In genomic region chr16:50118150-50118549, GRCm38 (mm10) we compare ENCODE assay signal across 9 mouse cellular contexts.
DNase-seq lines count a peak whose midpoint lies in the region; ATAC-seq and TF ChIP-seq lines count a peak whose summit lies in the region.
"Had no signal": no experiment of that assay in that cellular context is flagged by ENCODE, and none has a peak within 500 bp of the region (broad histone marks: within the 10 kb centered on the region; RNA-seq: fewer than 3 reads in every experiment).

No protein-coding gene starts in this region.

- no peak for DNase-seq in heart, adult 2 months
- DNase-seq in 416B (ENCODE audit: low read depth) (peak; percentile 57), NIH3T3 (ENCODE audit: low read depth) (peak; percentile 8)
- DNase-seq in right cerebral cortex, postnatal 36 days (ENCODE audit: low spot score in 2 of 2): no peak
- DNase-seq in embryonic facial prominence, embryonic 10.5 days (ENCODE audit: low spot score): no peak
- no peak for DNase-seq in gastrocnemius, postnatal 4 days (ENCODE audit: low spot score in 2 of 2)

- H3K27me3 ChIP-seq in heart, adult 2 months (ENCODE audit: control insufficient read depth, insufficient read depth, low read length): no peaks in the 10 kb centered on the region
- H3K27me3 ChIP-seq in heart, embryonic 12.5 days (replicated peaks): no peaks in the 10 kb centered on the region
- H3K27me3 ChIP-seq in embryonic facial prominence, embryonic 10.5 days (replicated peaks; ENCODE audit: low read depth, poor library complexity, severe bottlenecking): no peaks in the 10 kb centered on the region

- peak; percentile 49 for TF ChIP-seq CTCF in heart, adult 2 months (IDR thresholded peaks at IDR 0.05)

- no peak for TF ChIP-seq POLR2A in heart, adult 2 months (IDR thresholded peaks at IDR 0.05; ENCODE audit: insufficient read depth, low read depth, low read length)

- no peaks in the 10 kb centered on the region for H3K36me3 ChIP-seq in heart, adult 2 months (ENCODE audit: control insufficient read depth, insufficient read depth, low read length)
- H3K36me3 ChIP-seq in heart, embryonic 12.5 days: no peaks in the 10 kb centered on the region
- no peaks in the 10 kb centered on the region for H3K36me3 ChIP-seq in embryonic facial prominence, embryonic 10.5 days (replicated peaks)

- 92% methylated on average over 7 of the region's 7 CpGs for WGBS in heart, adult 2 months
- 89% methylated on average over 7 of the region's 7 CpGs for WGBS in heart, embryonic 12.5 days
- 90% methylated on average over 7 of the region's 7 CpGs for WGBS in embryonic facial prominence, embryonic 10.5 days

- H3K9me3 ChIP-seq in heart, embryonic 12.5 days (replicated peaks): no peaks in the 10 kb centered on the region
- H3K9me3 ChIP-seq in embryonic facial prominence, embryonic 10.5 days: no peaks in the 10 kb centered on the region

- H3K27ac ChIP-seq in heart, adult 2 months: no peak overlapping the region
- H3K27ac ChIP-seq in heart, embryonic 12.5 days (ENCODE audit: poor library complexity, severe bottlenecking): no peak overlapping the region
- no peak overlapping the region for H3K27ac ChIP-seq in embryonic facial prominence, embryonic 10.5 days (replicated peaks)

- no peak for TF ChIP-seq EP300 in heart, adult 2 months (IDR thresholded peaks at IDR 0.05; ENCODE audit: insufficient read depth, low read depth, low read length)

- no peaks in the 10 kb centered on the region for H3K4me1 ChIP-seq in heart, adult 2 months (ENCODE audit: control insufficient read depth, insufficient read depth, low read length)
- no peaks in the 10 kb centered on the region for H3K4me1 ChIP-seq in heart, embryonic 12.5 days (replicated peaks)
- no peaks in the 10 kb centered on the region for H3K4me1 ChIP-seq in embryonic facial prominence, embryonic 10.5 days

- H3K9ac ChIP-seq in heart, adult 2 months (ENCODE audit: low read depth, low read length): no peak overlapping the region
- H3K9ac ChIP-seq in heart, embryonic 12.5 days: no peak overlapping the region

- intact Hi-C loops in heart, adult 2 months (cut with DNase I): no loop called here

- ATAC-seq in heart, embryonic 12.5 days (ENCODE audit: insufficient number of reproducible peaks, low FRiP score): no peak
- ATAC-seq in monocyte, adult 5-6 weeks (replicated peaks; ENCODE audit: insufficient number of reproducible peaks, low FRiP score, low TSS enrichment, poor library complexity, severe bottlenecking): 0 out of 2 replicates have a peak, but pooled peaks have one; percentile 27

- no peaks in the 10 kb centered on the region for H3K79me2 ChIP-seq in heart, adult 2 months (replicated peaks; ENCODE audit: control insufficient read depth, insufficient read depth, low read length)

- no peak overlapping the region for H3K4me3 ChIP-seq in heart, adult 2 months
- H3K4me3 ChIP-seq in heart, embryonic 12.5 days: no peak overlapping the region
- H3K4me3 ChIP-seq in embryonic facial prominence, embryonic 10.5 days: no peak overlapping the region
- H3K4me3 ChIP-seq: myocyte had no signal

- no peak overlapping the region for H3K4me2 ChIP-seq in heart, embryonic 12.5 days

Comparison
In these comparisons a context has a peak if more than half of its experiments do, and no peak if none do; other contexts are left out.
1. DNase-seq: peak in 416B (single experiment) and NIH3T3 (single experiment); none in heart, adult 2 months (0 of 2), right cerebral cortex, postnatal 36 days (0 of 2), embryonic facial prominence, embryonic 10.5 days (single experiment) and gastrocnemius, postnatal 4 days (0 of 2).